Mouse (Mus musculus) embryonic facial prominence, embryonic 11.5 days (tissue): ENCODE results near the gene Vars. TPM values are rescaled to one million over a fixed set of nuclear protein-coding genes. Genes with fewer than 3 reads are reported as not detected.

Experiments used
- ATAC-seq: fragments of 200-750 bp; cut with Nextera tagmentation; replicated peaks from 2 replicates; pipeline ENCODE4 v1.8.0; 2017; ENCODE audit warnings: low read depth; ENCODE audit not compliant: insufficient number of reproducible peaks, low FRiP score, low TSS enrichment
- DNase-seq: peaks from one replicate; pipeline ENCODE4 v3.0.0-alpha.2; 2015; ENCODE audit warnings: low spot score
- H3K27ac ChIP-seq: fragments of 300-500 bp; sonication (generic); replicated peaks from 2 replicates; pipeline ENCODE4 v1.5.1; 2014; ENCODE audit warnings: mild to moderate bottlenecking, low read depth, low read length, control low read depth
- H3K27me3 ChIP-seq: fragments of 300-500 bp; sonication (generic); 2 replicates; pipeline ENCODE4 v1.6.1; 2014; ENCODE audit warnings: mild to moderate bottlenecking, low read length, moderate library complexity, mixed read lengths; ENCODE audit not compliant: control insufficient read depth, insufficient read depth
- H3K36me3 ChIP-seq: fragments of 300-500 bp; sonication (generic); replicated peaks from 2 replicates; pipeline ENCODE4 v1.6.1; 2014; ENCODE audit warnings: low read depth, mild to moderate bottlenecking, low read length, moderate library complexity, mixed read lengths; ENCODE audit not compliant: control insufficient read depth, insufficient read depth
- H3K4me1 ChIP-seq: fragments of 300-500 bp; sonication (generic); 2 replicates; pipeline ENCODE4 v1.6.1; 2014; ENCODE audit warnings: low read length, mixed read lengths; ENCODE audit not compliant: control insufficient read depth, insufficient read depth
- H3K4me2 ChIP-seq: fragments of 300-500 bp; sonication (generic); 2 replicates; pipeline ENCODE4 v1.6.1; 2014; ENCODE audit warnings: low read depth, mild to moderate bottlenecking, control low read depth, low read length, moderate library complexity
- H3K4me3 ChIP-seq: fragments of 300-500 bp; sonication (generic); 2 replicates; pipeline ENCODE4 v1.5.1; 2014; ENCODE audit warnings: low read depth, low read length, control low read depth
- H3K9ac ChIP-seq: fragments of 300-500 bp; sonication (generic); replicated peaks from 2 replicates; pipeline ENCODE4 v1.6.1; 2014; ENCODE audit warnings: mild to moderate bottlenecking, control low read depth, low read length
- H3K9me3 ChIP-seq: fragments of 300-500 bp; sonication (generic); replicated peaks from 2 replicates; pipeline ENCODE4 v1.6.1; 2016; ENCODE audit warnings: mild to moderate bottlenecking, low read length, inconsistent platforms, mixed read lengths; ENCODE audit not compliant: control insufficient read depth
- WGBS: fragments of 180-500 bp; shearing (Covaris S2); extraction: QIAGEN DNeasy Blood & Tissue Kit; methylation state at CpG from one replicate; pipeline ENCODE4 v1.1.7; 2014; 5-methylcytosine and 5-hydroxymethylcytosine counted together
- polyA plus RNA-seq: library from polyadenylated mRNA; unstranded; fragments of >200 nt; fragmentation: Nextera tagmentation; extraction: Ambion mirVana; gene quantifications from 2 replicates; pipeline ENCODE4 v1.2.1, GENCODE M21; 2014

The Vars gene
- polyA plus RNA-seq, 1 experiment from 2014 or later = 73.9 TPM

- peak within 1 kb of the TSS; percentile 97 for H3K27ac ChIP-seq
- H3K4me3 ChIP-seq = peak within 1 kb of the TSS; percentile 71
- H3K4me1 ChIP-seq = peaks cover 2% of the 10 kb centered on the region
- peak within 1 kb of the TSS; percentile 93 for H3K9ac ChIP-seq
- ATAC-seq = no peak
- peaks cover 5% of the 10 kb centered on the region for H3K36me3 ChIP-seq
- peak; percentile 89 for DNase-seq
- WGBS = 3% methylated on average over 11 of the region's 11 CpGs
- H3K9me3 ChIP-seq = no peaks in the 10 kb centered on the region
- peak within 1 kb of the TSS; percentile 89 for H3K4me2 ChIP-seq
- no peaks in the 10 kb centered on the region for H3K27me3 ChIP-seq
Observed at GRCm38 (mm10) chr17:35049561-35050016, 48.8 kb downstream of the Vars start, which contains the start of gene Clic1. Clic1 (plus strand) TSS chr17:35049966.

DNA sequence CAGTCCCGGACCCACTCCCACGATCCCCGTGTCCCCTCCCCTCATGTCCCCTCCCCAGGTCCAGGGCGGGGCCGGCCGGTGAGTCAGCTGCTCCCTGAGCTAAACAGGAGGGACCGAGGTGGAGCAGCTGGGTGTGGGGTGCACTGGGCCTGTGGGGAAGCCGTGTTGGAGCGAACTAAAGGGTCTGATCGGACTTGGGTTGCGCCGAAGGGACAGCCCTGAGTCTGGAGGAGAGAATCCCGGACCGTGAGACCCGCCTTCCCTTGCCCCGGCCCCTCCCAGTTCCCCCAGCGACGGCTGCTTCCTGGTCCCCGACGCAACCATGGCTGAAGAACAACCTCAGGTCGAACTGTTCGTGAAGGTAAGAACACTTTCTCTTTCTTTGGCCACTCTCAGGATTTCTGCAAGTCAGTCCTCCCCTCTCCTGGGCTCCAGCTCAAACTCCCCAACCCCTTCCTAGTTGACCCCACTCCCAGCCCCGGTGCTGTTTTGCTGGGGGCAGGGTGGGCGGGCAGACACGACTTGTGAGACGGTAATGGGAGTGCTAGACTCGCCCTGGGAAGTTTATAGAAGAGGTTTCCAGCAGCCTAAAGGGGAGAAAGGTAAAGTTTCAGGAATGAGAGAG lies 49.5 kb downstream of the Vars start:
- no peaks in the 10 kb centered on the region for H3K27me3 ChIP-seq
- peak overlapping the region; percentile 89 for H3K4me2 ChIP-seq
- no peaks in the 10 kb centered on the region for H3K9me3 ChIP-seq
- ATAC-seq (0 out of 2 replicates have a peak, but pooled peaks have one; percentile 22), DNase-seq (peak; percentile 79)
- peak overlapping the region; percentile 97 for H3K27ac ChIP-seq
- H3K4me1 ChIP-seq = peaks cover 2% of the 10 kb centered on the region
- peak overlapping the region; percentile 71 for H3K4me3 ChIP-seq
- under 1% methylated on average over 27 of the region's 27 CpGs for WGBS
- H3K9ac ChIP-seq = peak overlapping the region; percentile 93
- peaks cover 8% of the 10 kb centered on the region for H3K36me3 ChIP-seq

- Histone ChIP-seq H3K36me3 (peaks cover 8% of the 10 kb centered on the region), H3K27ac (peak overlapping the region; percentile 97), H3K4me2 (peak overlapping the region; percentile 89), H3K9me3 (no peaks in the 10 kb centered on the region), H3K4me3 (peak overlapping the region; percentile 71), H3K27me3 (no peaks in the 10 kb centered on the region), H3K9ac (peak overlapping the region; percentile 93), H3K4me1 (peaks cover 2% of the 10 kb centered on the region)
- 1% methylated on average over 21 of the region's 21 CpGs for WGBS
- DNase-seq = peak; percentile 75
- ATAC-seq = peak; percentile 27; the same call in 1 of the 2 replicates
Observed at GRCm38 (mm10) chr17:35051156-35052086, 50.6 kb downstream of the Vars start.

- Histone ChIP-seq H3K27ac (peak overlapping the region; percentile 97), H3K4me3 (peak overlapping the region; percentile 71), H3K36me3 (peaks cover 8% of the 10 kb centered on the region), H3K9ac (peak overlapping the region; percentile 93), H3K9me3 (no peaks in the 10 kb centered on the region), H3K4me1 (peaks cover 2% of the 10 kb centered on the region), H3K27me3 (no peaks in the 10 kb centered on the region), H3K4me2 (peak overlapping the region; percentile 89; the same call in 1 of the 2 replicates)
- DNase-seq (no peak), ATAC-seq (no peak)
- 80% methylated on average over 12 of the region's 12 CpGs for WGBS
Observed at GRCm38 (mm10) chr17:35052271-35052798, 51.5 kb downstream of the Vars start.

DNA sequence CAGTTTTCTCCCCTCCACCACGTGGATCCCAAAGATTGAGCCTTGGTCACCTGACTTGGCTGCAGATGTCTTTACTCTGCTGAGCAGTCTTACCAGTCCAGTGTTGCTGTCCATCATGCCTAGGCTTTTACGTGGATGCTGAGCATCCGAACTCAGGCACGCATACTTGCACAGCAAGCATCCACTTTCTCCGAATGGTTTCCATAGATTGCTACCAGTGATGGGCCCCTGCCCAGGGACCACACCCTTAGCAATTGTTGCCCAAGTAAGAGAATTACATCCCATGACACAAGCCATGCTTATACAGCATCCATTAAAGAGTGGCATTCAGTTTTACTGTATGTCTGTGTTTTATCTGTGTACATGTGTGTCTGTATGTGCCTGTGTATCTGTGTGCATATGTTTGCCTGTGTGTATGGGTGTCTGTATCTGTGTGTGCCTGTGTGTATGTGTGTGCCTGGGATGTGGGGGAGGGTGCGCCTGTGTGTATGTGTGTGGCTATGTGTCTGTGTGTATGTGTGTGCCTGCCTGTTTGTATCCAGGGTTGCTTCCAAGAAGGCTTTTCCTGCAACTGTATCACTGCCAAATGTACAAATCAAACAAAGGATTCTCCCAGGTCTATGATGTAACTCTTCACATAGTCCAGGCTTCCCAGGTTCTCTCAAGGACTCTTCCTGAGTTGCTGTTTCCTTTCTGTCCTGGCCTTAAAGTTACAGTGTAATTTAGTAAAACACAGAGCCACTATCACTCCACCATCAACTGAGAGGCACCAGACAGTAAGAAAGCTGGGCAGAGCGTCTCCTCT lies 55.1 kb downstream of the Vars start:
- H3K9ac ChIP-seq = no peak overlapping the region
- DNase-seq (no peak), ATAC-seq (no peak)
- WGBS = 94% methylated on average over 7 of the region's 7 CpGs
- peaks cover 13% of the 10 kb centered on the region for H3K4me1 ChIP-seq
- H3K27ac ChIP-seq = no peak overlapping the region
- H3K9me3 ChIP-seq = no peaks in the 10 kb centered on the region
- no peaks in the 10 kb centered on the region for H3K27me3 ChIP-seq
- H3K4me2 ChIP-seq = no peak overlapping the region
- H3K4me3 ChIP-seq = no peak overlapping the region
- peaks cover 9% of the 10 kb centered on the region for H3K36me3 ChIP-seq

GRCm38 (mm10) chr17:35057090-35057489 lies 56.3 kb downstream of the Vars start:
- Histone ChIP-seq H3K27me3 (no peaks in the 10 kb centered on the region), H3K4me3 (no peak overlapping the region), H3K9ac (no peak overlapping the region), H3K4me2 (no peak overlapping the region), H3K9me3 (no peaks in the 10 kb centered on the region), H3K36me3 (peaks cover 17% of the 10 kb centered on the region), H3K4me1 (peaks cover 13% of the 10 kb centered on the region), H3K27ac (no peak overlapping the region)
- WGBS = 80% methylated on average over 3 of the region's 3 CpGs
- ATAC-seq = no peak
- DNase-seq = no peak

GRCm38 (mm10) chr17:35058316-35058715 lies 57.5 kb downstream of the Vars start:
- Histone ChIP-seq H3K27me3 (no peaks in the 10 kb centered on the region), H3K4me2 (no peak overlapping the region; the same call in 1 of the 2 replicates), H3K4me1 (peaks cover 12% of the 10 kb centered on the region), H3K9me3 (no peaks in the 10 kb centered on the region), H3K9ac (peak overlapping the region; percentile 9; the same call in 1 of the 2 replicates), H3K4me3 (0 out of 2 replicates have a peak overlapping the region, but pooled peaks have one; percentile 5), H3K36me3 (peaks cover 17% of the 10 kb centered on the region), H3K27ac (no peak overlapping the region)
- 63% methylated on average over 9 of the region's 9 CpGs for WGBS
- DNase-seq = no peak
- ATAC-seq = no peak
